Mouse (Mus musculus): Measurements from ENCODE around the gene Gjc1.
A peak's percentile ranks its signal among the peaks of the same experiment; 100 is the strongest.

Gjc1 gene

GRCm38 (mm10) chr11:102814881-102815280 is 4.6 kb downstream of the Gjc1 start:
- DNase-seq (ENCODE audit: low spot score): no peak

DNA sequence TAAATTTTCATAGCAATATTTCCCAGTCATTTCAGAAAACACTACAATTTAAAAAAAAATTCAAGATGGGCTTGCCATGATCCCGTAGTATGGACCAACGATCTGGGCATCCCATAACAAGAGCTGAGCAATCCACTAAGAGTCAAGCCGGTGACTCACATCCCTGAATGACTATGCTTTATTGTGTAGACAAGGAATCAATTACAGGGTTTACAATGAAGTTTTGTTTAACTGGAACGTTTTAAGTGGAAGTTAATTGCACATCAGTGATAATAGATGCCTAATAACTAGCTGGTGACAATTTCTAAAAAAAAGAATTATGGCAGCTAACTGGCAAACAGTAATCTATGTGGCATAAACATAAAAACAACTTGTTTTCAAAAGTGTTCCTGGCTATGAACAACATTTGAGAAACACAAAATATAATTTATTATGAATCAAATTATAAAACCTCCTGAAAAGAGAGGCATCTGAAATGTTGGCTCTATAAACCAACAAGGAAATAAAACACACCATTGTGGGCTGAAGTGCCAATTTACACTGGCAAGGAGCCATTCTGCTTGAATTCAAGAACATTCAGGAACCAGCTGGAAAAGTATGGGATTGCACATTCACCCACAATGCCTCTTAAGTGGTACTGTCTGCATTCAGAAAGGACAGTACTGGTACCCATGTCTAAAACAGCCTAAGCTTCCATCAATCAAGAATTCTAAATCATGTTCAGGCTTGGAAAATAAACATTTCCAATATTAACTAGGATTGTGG is 8.6 kb downstream of the Gjc1 start:
- peak; percentile 85 for DNase-seq (ENCODE audit: low spot score)

- no peak for DNase-seq (ENCODE audit: low spot score)
Observed at GRCm38 (mm10) chr11:102808246-102808645, 11.3 kb downstream of the Gjc1 start.

DNA sequence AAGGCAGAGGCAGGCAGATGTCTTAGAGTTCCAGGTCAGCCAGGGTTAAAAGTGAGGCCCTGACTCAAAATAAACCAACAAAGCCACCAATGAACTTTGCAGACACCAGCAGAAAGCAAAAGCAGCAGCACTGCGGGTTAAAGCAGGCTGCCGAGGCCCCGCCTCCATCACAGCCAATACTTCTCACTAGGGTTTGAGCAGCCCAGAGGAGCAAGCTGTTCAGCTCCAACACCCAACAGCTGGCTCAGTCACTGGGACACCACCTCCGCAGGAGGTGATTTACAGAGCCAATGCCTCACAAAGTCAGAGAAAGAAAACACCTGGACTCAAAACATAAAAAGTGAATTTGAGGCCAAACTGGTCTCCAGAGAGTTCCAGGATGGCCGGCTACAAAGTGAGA is 16.0 kb downstream of the Gjc1 start:
- no peak for DNase-seq (ENCODE audit: low spot score)

DNA sequence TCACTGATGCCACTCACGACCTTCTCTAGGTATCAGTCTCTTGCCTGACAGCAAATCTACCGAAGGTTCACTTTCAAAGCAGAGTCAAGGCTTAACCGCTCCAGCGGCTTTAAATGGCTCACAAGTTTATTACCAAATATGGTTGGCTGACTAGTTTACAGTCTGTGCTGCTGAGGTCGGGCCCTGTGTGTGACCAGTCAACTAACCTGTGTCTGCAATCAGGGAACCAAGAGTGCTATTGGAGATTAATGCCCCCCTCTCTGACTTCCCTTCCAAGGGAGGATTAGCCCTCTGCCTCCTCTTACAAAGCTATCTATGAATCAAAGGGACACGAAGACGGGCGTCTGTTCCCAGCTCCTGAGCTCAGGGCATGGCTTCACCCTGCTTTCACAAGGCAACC is 25.3 kb downstream of the Gjc1 start:
- no peak for DNase-seq (ENCODE audit: low spot score)

GRCm38 (mm10) chr11:102791682-102792445 is 27.6 kb downstream of the Gjc1 start:
- DNase-seq (ENCODE audit: low spot score): peak; percentile 21

- no peak for DNase-seq (ENCODE audit: low spot score)
Observed at GRCm38 (mm10) chr11:102787688-102788177, 31.8 kb downstream of the Gjc1 start.

DNA sequence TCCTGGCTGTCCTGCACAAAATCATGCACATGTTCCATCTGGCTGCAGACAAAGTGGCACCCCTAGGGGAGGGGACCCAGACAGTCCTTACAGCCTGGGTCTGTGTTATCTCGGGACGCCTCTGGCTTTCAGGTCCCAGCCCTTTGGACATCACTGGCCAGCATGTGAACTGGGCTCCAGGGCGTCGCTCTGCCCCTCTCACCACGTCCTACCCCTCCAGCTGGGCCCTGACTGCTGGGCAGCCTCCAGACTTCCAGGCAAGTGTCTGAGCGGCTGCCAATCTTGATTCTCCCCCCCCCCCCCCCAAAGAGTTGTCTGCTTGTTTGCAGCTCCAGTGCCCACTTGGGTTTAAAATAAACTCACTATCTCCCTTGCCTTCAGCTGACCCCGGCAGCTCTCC is 36.1 kb downstream of the Gjc1 start:
- no peak for DNase-seq (ENCODE audit: low spot score)

GRCm38 (mm10) chr11:102781523-102781922 is 38.0 kb downstream of the Gjc1 start:
- DNase-seq (ENCODE audit: low spot score): no peak

- DNase-seq (ENCODE audit: low spot score): no peak
Observed at GRCm38 (mm10) chr11:102780986-102781351, 38.5 kb downstream of the Gjc1 start.

DNA sequence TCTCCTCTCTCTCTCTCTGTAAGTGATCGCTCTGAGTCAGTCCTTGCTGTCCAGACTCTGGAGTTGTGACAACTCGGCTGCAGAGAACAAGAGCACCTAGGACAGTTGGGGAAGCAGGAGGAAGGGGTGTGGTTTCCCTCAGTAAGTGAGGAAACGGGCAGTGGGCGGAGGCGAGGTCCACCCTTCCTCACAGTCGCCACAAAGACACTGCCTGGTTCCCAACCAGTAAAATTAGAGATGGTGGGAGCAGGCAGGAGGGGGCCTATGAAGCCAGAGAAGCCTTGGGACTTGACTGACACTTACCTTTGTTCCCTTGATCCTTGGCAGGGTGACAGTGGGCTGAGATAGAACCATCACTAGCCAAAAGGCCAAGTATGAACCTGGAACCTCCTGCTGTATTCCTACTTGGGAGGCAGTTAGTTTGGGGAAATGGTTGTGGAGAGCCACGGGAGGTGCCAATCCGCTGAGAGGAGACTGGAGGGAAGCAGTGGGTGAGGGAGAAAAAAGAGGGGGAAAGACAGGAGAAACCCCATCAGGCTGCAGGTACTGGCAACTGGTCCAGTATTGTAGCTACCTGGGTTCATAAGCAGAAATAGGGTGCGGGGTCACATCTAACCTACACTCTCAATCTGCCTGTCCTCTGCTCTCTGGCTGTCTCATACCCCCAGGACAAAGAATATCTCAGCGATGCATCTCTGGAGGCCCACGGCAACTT is 39.1 kb downstream of the Gjc1 start:
- no peak for DNase-seq (ENCODE audit: low spot score)

- no peak for DNase-seq (ENCODE audit: low spot score)
Observed at GRCm38 (mm10) chr11:102779824-102780223, 39.7 kb downstream of the Gjc1 start.

DNA sequence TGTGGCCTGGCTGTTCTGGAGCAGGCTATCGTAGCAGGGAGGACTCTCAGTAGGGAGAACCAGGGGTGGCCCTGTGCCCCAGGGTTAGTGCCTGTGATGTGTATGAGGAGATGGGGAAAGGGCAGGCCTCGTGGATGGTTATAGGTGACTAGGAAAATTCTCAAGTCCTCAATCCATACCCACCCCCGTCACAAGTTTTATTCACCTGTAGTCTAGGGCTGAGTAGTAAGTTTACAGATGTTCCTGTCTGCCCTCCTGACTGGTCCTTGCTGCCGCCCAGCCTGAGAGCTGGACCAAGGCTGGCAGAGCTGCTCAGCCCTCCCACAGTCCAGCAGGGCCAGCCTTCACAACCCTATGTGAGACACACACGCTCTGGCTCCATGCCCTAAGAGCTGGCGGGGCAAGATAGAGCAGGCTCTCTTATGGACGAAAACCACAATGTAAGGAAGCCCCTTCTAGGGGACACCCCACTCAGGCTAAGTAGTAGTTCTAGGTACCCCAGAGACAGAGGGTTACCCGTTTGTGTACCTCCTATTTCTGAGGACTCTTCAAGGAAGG is 40.3 kb downstream of the Gjc1 start:
- no peak for DNase-seq (ENCODE audit: low spot score)

DNA sequence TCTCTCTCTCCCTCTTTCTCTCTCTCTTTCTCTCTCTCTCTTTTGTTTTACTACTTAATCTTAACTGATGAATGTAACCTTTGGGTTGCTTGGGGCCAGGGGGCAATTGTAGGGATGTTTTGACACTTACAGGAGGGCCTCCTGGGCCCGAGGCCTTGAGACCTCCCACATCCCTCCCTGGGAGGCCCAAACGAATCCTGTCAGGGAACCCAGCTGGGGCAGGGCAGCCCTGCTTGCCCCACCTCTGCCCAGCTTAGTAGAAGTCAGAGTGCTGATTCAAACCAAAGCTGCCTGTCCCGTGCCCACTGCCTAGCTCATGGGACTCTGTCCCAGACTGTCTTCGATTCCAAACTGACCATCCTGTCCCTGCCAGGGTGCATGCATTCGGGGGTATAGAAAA is 40.9 kb downstream of the Gjc1 start:
- no peak for DNase-seq (ENCODE audit: low spot score)

- no peak for DNase-seq (ENCODE audit: low spot score)
Observed at GRCm38 (mm10) chr11:102778165-102778564, 41.3 kb downstream of the Gjc1 start.

DNA sequence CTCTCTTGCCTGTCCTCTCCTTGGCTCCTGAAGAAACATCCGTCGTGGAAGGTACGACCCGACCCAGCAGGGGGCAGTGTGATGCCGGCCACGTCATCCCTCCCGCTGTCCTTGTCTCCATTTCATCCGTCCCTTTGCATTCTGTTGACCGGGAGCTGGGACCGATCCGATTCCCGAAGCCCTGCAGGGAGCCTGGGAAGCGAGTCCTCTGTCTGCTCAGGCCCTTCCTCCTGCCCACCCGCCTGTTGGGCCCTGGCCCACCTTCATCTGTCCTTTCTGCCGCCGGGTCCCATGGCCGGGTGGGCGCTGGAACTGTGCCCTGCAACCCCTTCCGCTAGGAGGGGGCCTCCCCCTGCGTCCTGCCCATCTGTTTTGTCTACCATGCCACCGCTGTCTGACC is 41.9 kb downstream of the Gjc1 start:
- peak; percentile 73 for DNase-seq (ENCODE audit: low spot score)

DNA sequence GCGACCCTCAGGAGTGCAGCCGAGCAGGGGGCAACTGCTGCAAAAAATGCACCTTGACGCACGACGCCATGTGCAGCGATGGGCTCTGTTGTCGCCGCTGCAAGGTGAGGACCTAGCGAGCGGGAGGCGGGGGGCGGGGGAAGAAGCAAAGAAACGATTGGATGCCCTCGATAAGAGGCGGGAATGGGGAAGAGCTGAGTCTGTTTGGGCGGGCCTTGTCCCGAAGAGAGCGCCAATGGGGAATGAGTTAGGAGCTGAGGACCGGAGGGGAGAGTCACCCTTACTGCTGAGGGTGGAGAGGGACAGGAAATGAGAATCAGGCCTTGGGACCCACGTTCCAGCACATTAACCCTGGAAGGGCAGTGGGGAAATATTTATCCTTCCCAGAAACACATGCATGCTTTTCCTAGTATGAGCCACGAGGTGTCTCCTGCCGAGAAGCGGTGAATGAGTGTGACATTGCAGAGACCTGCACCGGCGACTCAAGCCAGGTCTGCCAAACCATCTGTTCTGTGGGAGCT is 44.8 kb downstream of the Gjc1 start:
- peak; percentile 75 for DNase-seq (ENCODE audit: low spot score)

- peak; percentile 85 for DNase-seq (ENCODE audit: low spot score)
Observed at GRCm38 (mm10) chr11:102773713-102774611, 45.5 kb downstream of the Gjc1 start.

DNA sequence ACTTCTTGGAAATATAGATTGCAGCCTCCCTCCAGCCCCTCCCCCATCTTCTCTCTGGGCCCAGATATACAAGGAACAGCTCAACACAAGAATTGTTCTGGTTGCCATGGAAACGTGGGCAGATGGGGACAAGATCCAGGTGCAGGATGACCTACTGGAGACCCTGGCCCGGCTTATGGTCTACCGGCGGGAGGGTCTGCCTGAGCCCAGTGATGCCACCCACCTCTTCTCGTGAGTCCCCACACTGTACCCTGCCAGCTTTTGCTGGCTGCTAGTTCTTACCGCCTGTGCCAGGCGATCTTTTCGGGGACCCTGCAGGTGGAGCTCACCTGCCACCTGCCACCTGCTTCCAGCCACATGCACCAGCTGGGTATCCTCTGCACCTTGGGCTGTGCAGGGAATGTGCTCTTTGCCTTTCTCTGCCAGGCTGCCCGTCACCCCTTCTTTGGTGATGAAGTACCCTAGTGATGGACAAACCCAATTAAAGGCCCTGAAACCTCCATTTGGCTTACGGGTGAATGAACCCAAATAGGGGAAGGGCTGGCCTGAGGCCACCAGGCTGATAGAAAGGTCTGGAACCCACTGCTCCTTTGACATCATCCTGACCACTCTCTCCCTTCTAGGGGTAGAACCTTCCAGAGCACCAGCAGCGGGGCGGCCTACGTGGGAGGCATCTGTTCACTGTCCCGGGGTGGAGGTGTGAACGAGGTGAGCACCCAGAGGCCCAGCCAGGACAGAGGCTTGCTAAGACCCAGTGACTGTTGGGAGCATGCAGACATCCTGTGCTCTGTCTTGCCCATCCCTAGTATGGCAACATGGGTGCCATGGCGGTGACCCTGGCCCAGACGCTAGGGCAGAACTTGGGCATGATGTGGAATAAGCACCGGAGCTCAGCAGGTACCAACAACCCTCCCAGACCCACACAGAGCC is 46.5 kb downstream of the Gjc1 start:
- no peak for DNase-seq (ENCODE audit: low spot score)

Data from adipocyte (in vitro differentiated cells).